Mouse (Mus musculus) liver, embryonic 18 days (tissue): ENCODE results near the gene Enpp1. TPM values are rescaled to one million over a fixed set of nuclear protein-coding genes. Genes with fewer than 3 reads are reported as not detected.

ENCODE experiments used
- polyA plus RNA-seq: library from polyadenylated mRNA; depleted of rRNA; stranded (reverse); fragments of >200 nt; gene quantifications from 2 replicates; pipeline ENCODE4 v1.2.3, GENCODE M21; 2012; rRNA removed

Gene Enpp1
- 1.4 and 1.9 TPM in 2 replicates for polyA plus RNA-seq

GRCm38 (mm10) chr10:24711480-24712366 lies at the start of gene Enpp1:
TSS of gene Enpp1 (minus strand) at chr10:24712159.

GRCm38 (mm10) chr10:24595250-24596002 lies 116.5 kb downstream of the Enpp1 start, which contains the start of gene Ccn2:
TSS of gene Ccn2 (plus strand) at chr10:24595442.

Other genes starting within 250 kb of the Enpp1 start
- 8.1 and 8.6 TPM in 2 replicates for gene Ccn2, start 116.7 kb downstream of the Enpp1 start, polyA plus RNA-seq
- gene Enpp3, start 130.7 kb upstream of the Enpp1 start, polyA plus RNA-seq, result 2.6 and 2.7 TPM in 2 replicates
- 6.4 and 7.2 TPM in 2 replicates for gene Med23, start 157.8 kb upstream of the Enpp1 start, polyA plus RNA-seq
- gene Arg1, start 215.3 kb upstream of the Enpp1 start, polyA plus RNA-seq, result 370 and 386 TPM in 2 replicates